Mouse (Mus musculus) hindbrain, embryonic 16.5 days (tissue): Measurements from ENCODE around the gene Vash2. TPM values are rescaled to one million over a fixed set of nuclear protein-coding genes. Genes with fewer than 3 reads are reported as not detected.

ENCODE experiments used
- ATAC-seq: fragments of 200-750 bp; cut with Nextera tagmentation; 2 replicates; pipeline ENCODE4 v1.8.0; 2017; ENCODE audit warnings: moderate TSS enrichment, moderate library complexity
- H3K27ac ChIP-seq: fragments of 300-500 bp; sonication (generic); 2 replicates; pipeline ENCODE4 v1.5.1; 2014; ENCODE audit warnings: low read depth, mild to moderate bottlenecking, control low read depth, low read length, moderate library complexity
- H3K27me3 ChIP-seq: fragments of 300-500 bp; sonication (generic); replicated peaks from 2 replicates; pipeline ENCODE4 v1.6.1; 2014; ENCODE audit warnings: low read length; ENCODE audit not compliant: control insufficient read depth, insufficient read depth
- H3K36me3 ChIP-seq: fragments of 300-500 bp; sonication (generic); 2 replicates; pipeline ENCODE4 v1.6.1; 2014; ENCODE audit warnings: mild to moderate bottlenecking, low read length, moderate library complexity, mixed read lengths; ENCODE audit not compliant: control insufficient read depth, insufficient read depth
- H3K4me1 ChIP-seq: fragments of 300-500 bp; sonication (generic); 2 replicates; pipeline ENCODE4 v1.6.1; 2014; ENCODE audit warnings: low read depth, low read length; ENCODE audit not compliant: control insufficient read depth, insufficient read depth
- H3K4me2 ChIP-seq: fragments of 300-500 bp; sonication (generic); 2 replicates; pipeline ENCODE4 v1.6.1; 2014; ENCODE audit warnings: mild to moderate bottlenecking, low read length, control low read depth, moderate library complexity
- H3K4me3 ChIP-seq: fragments of 300-500 bp; sonication (generic); 2 replicates; pipeline ENCODE4 v1.5.1; 2014; ENCODE audit warnings: mild to moderate bottlenecking, low read length, control low read depth, moderate library complexity
- H3K9ac ChIP-seq: fragments of 300-500 bp; sonication (generic); 2 replicates; pipeline ENCODE4 v1.6.1; 2014; ENCODE audit warnings: low read depth, mild to moderate bottlenecking, control low read depth, low read length, moderate library complexity
- H3K9me3 ChIP-seq: fragments of 300-500 bp; sonication (generic); 2 replicates; pipeline ENCODE4 v1.6.1; 2014; ENCODE audit warnings: mild to moderate bottlenecking, low read length, moderate library complexity; ENCODE audit not compliant: control insufficient read depth
- WGBS: fragments of 180-500 bp; shearing (Covaris S2); extraction: QIAGEN DNeasy Blood & Tissue Kit; methylation state at CpG from one replicate; pipeline ENCODE4 v1.1.7; 2014; 5-methylcytosine and 5-hydroxymethylcytosine counted together
- polyA plus RNA-seq: library from polyadenylated mRNA; unstranded; fragments of >200 nt; fragmentation: Nextera tagmentation; extraction: Ambion mirVana; gene quantifications from 2 replicates; pipeline ENCODE4 v1.2.1, GENCODE M21; 2015

Gene Vash2
- polyA plus RNA-seq, 1 experiment from 2014 or later: 76.5 TPM

- WGBS: 72% methylated on average over 8 of the region's 8 CpGs
- Histone ChIP-seq H3K4me1 (no peaks in the 10 kb centered on the region), H3K36me3 (no peaks in the 10 kb centered on the region), H3K4me2 (no peak overlapping the region), H3K4me3 (no peak overlapping the region), H3K27ac (no peak overlapping the region), H3K9ac (no peak overlapping the region), H3K27me3 (no peaks in the 10 kb centered on the region; the same call in 1 of the 2 replicates), H3K9me3 (no peaks in the 10 kb centered on the region)
- no peak for ATAC-seq
These were observed 59.2 kb downstream of the Vash2 start for GRCm38 (mm10) chr1:190919725-190920469.

GRCm38 (mm10) chr1:190918938-190919337 lies 60.2 kb downstream of the Vash2 start:
- Histone ChIP-seq H3K27me3 (no peaks in the 10 kb centered on the region; the same call in 1 of the 2 replicates), H3K27ac (no peak overlapping the region), H3K4me1 (no peaks in the 10 kb centered on the region), H3K9me3 (no peaks in the 10 kb centered on the region), H3K9ac (no peak overlapping the region), H3K36me3 (no peaks in the 10 kb centered on the region), H3K4me3 (no peak overlapping the region), H3K4me2 (no peak overlapping the region)
- no peak for ATAC-seq
- WGBS: 64% methylated on average over 7 of the region's 7 CpGs

GRCm38 (mm10) chr1:190912623-190913022 lies 66.5 kb downstream of the Vash2 start:
- ATAC-seq: no peak
- WGBS: 30% methylated on average over 1 of the region's 1 CpGs
- H3K27me3 ChIP-seq: no peaks in the 10 kb centered on the region
- no peak overlapping the region for H3K9ac ChIP-seq
- peaks cover 15% of the 10 kb centered on the region for H3K4me1 ChIP-seq
- no peak overlapping the region for H3K27ac ChIP-seq
- no peaks in the 10 kb centered on the region for H3K9me3 ChIP-seq
- H3K36me3 ChIP-seq: no peaks in the 10 kb centered on the region
- H3K4me3 ChIP-seq: no peak overlapping the region
- H3K4me2 ChIP-seq: no peak overlapping the region

DNA sequence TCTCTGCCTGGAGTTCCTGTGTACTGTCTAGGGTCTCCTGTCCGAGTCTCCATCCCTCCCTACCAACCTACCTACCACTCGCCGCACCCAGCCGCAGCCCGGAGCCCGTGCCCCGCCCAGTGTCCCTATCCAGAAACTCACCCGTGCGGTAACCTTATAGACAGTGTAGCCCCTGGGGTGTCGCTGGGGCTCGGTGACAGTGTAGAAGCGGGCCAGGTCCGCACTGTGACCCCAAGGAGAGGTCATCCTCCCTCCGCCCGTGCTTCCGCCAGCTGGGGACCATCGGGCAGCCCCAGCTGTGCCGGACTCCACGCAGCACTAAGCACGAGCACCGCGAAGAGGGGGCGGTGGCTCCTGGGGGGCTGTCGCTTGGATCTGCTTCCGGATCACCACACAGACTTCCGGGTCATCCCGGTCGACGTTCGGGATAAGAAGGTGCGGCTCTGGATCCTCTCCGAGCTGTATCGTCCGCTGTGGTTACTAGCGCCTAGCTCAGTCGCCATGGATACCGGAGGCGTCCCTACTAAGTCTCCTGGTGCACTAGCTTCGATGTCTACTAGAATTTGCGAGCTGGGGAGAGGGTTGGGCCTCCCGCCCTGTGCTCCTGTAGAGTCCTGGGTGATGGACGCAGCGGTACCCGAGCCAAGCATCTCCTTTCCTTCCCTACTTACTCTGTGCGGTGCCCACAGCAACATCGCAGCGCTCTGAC lies 67.5 kb downstream of the Vash2 start, which contains the start of gene Rps6kc1:
Gene Rps6kc1 (minus strand): TSS at position 356 of the 709 bp plus-strand sequence.
- under 1% methylated on average over 47 of the region's 47 CpGs for WGBS

GRCm38 (mm10) chr1:190910836-190911235 lies 68.3 kb downstream of the Vash2 start:
- WGBS: 81% methylated on average over 6 of the region's 6 CpGs
- no peaks in the 10 kb centered on the region for H3K27me3 ChIP-seq
- peaks cover 15% of the 10 kb centered on the region for H3K4me1 ChIP-seq
- peak overlapping the region; percentile 93 for H3K4me3 ChIP-seq
- peak; percentile 16 for ATAC-seq
- no peak overlapping the region for H3K27ac ChIP-seq
- H3K36me3 ChIP-seq: no peaks in the 10 kb centered on the region
- peak overlapping the region; percentile 94 for H3K9ac ChIP-seq
- no peaks in the 10 kb centered on the region for H3K9me3 ChIP-seq
- peak overlapping the region; percentile 83 for H3K4me2 ChIP-seq

More for the DNA sequence above, 67.5 kb downstream of the Vash2 start, which contains the start of gene Rps6kc1:
- H3K36me3 ChIP-seq: no peaks in the 10 kb centered on the region
- H3K4me1 ChIP-seq: peaks cover 15% of the 10 kb centered on the region
- H3K9ac ChIP-seq: peak within 1 kb of the TSS; percentile 94
- H3K4me3 ChIP-seq: peak within 1 kb of the TSS; percentile 93
- H3K9me3 ChIP-seq: no peaks in the 10 kb centered on the region
- ATAC-seq: peak; percentile 96
- H3K27me3 ChIP-seq: no peaks in the 10 kb centered on the region
- H3K4me2 ChIP-seq: peak within 1 kb of the TSS; percentile 83
- peak within 1 kb of the TSS; percentile 82 for H3K27ac ChIP-seq

DNA sequence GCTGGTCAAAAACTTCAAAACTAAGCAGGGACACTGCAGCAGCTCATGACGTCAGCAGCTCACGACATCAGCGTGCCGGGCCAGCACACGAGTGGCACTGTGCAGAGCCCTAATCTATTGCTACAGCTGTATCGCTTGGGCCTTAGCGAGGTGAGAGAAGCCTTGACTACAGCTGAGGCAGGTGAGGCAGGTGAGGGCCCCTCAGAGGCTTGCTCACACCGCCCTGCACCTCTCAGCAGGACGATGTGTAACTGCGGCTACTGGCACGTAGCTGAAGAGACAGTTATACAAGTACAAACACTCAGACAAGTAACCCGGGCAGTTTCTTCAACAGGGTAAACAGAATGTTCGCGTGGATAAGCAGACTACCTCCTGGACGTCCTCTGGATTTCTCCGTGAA lies 74.4 kb downstream of the Vash2 start:
- WGBS: 93% methylated on average over 16 of the region's 16 CpGs
- Histone ChIP-seq H3K4me3 (no peak overlapping the region), H3K9ac (no peak overlapping the region), H3K9me3 (no peaks in the 10 kb centered on the region), H3K4me2 (no peak overlapping the region), H3K27ac (no peak overlapping the region), H3K36me3 (no peaks in the 10 kb centered on the region), H3K27me3 (no peaks in the 10 kb centered on the region), H3K4me1 (no peaks in the 10 kb centered on the region; the same call in 1 of the 2 replicates)
- no peak for ATAC-seq

GRCm38 (mm10) chr1:190904136-190904535 lies 75.0 kb downstream of the Vash2 start:
- H3K9me3 ChIP-seq: no peaks in the 10 kb centered on the region
- no peak overlapping the region for H3K4me3 ChIP-seq
- H3K36me3 ChIP-seq: no peaks in the 10 kb centered on the region
- H3K9ac ChIP-seq: no peak overlapping the region
- H3K27ac ChIP-seq: no peak overlapping the region
- no peak for ATAC-seq
- H3K4me2 ChIP-seq: no peak overlapping the region
- no peaks in the 10 kb centered on the region; the same call in 1 of the 2 replicates for H3K4me1 ChIP-seq
- H3K27me3 ChIP-seq: no peaks in the 10 kb centered on the region
- 97% methylated on average over 3 of the region's 3 CpGs for WGBS

DNA sequence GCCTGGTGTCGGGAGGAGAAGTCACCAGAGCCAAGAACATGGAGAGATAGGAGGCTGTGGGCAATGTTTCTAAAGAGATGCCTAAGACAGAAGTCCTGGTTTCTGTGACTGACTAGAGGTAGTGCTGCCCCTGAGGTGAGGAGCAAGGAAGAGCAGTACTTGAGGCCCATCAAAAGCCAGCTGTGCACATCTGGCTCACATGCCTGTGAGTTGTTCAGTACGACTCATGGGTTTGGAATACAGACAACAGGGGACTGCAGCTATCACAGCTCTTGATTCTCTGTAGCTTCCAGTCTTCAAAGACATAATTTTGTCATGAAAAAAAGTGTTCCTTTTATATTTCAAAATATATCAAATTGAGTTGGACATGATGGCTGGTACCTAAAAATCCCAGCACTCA lies 78.0 kb downstream of the Vash2 start:
- Histone ChIP-seq H3K27me3 (no peaks in the 10 kb centered on the region), H3K36me3 (peaks cover 6% of the 10 kb centered on the region), H3K27ac (no peak overlapping the region), H3K9ac (no peak overlapping the region), H3K4me3 (no peak overlapping the region), H3K9me3 (no peaks in the 10 kb centered on the region), H3K4me2 (no peak overlapping the region), H3K4me1 (no peaks in the 10 kb centered on the region)
- WGBS: 57% methylated on average over 2 of the region's 2 CpGs
- no peak for ATAC-seq

- Histone ChIP-seq H3K27me3 (no peaks in the 10 kb centered on the region), H3K4me3 (no peak overlapping the region), H3K9me3 (no peaks in the 10 kb centered on the region), H3K27ac (no peak overlapping the region), H3K9ac (no peak overlapping the region), H3K4me2 (no peak overlapping the region), H3K4me1 (no peaks in the 10 kb centered on the region), H3K36me3 (peaks cover 9% of the 10 kb centered on the region)
- WGBS: 88% methylated on average over 9 of the region's 9 CpGs
- ATAC-seq: no peak
These were observed 80.1 kb downstream of the Vash2 start for GRCm38 (mm10) chr1:190898899-190899575.
